Mouse (Mus musculus) lung, embryonic 16.5 days (tissue): ENCODE measurements at regions not wholly inside any gene's neighbourhood (a gene's known extent, or its start where the extent isn't known, plus 50 kb on each side); places are given as distances from the start of the nearest gene placed in this dataset.

Experiments used
- ATAC-seq: fragments of 200-750 bp; cut with Nextera tagmentation; 2 replicates; pipeline ENCODE4 v1.8.0; 2017; ENCODE audit warnings: low read depth, mild to moderate bottlenecking, moderate library complexity
- H3K27ac ChIP-seq: fragments of 300-500 bp; sonication (generic); 2 replicates; pipeline ENCODE4 v1.5.1; 2014; ENCODE audit warnings: mild to moderate bottlenecking, control low read depth, low read length
- H3K27me3 ChIP-seq: fragments of 300-500 bp; sonication (generic); 2 replicates; pipeline ENCODE4 v1.6.1; 2014; ENCODE audit warnings: low read depth, low read length, mixed read lengths; ENCODE audit not compliant: control insufficient read depth, insufficient read depth
- H3K36me3 ChIP-seq: fragments of 300-500 bp; sonication (generic); 2 replicates; pipeline ENCODE4 v1.6.1; 2014; ENCODE audit warnings: low read length; ENCODE audit not compliant: control insufficient read depth, insufficient read depth
- H3K4me1 ChIP-seq: fragments of 300-500 bp; sonication (generic); replicated peaks from 2 replicates; pipeline ENCODE4 v1.6.1; 2014; ENCODE audit warnings: low read length, mixed read lengths; ENCODE audit not compliant: control insufficient read depth, insufficient read depth
- H3K4me2 ChIP-seq: fragments of 300-500 bp; sonication (generic); 2 replicates; pipeline ENCODE4 v1.6.1; 2014; ENCODE audit warnings: low read depth, low read length, control low read depth
- H3K4me3 ChIP-seq: fragments of 300-500 bp; sonication (generic); 2 replicates; pipeline ENCODE4 v1.5.1; 2014; ENCODE audit warnings: mild to moderate bottlenecking, low read length, control low read depth
- H3K9ac ChIP-seq: fragments of 300-500 bp; sonication (generic); 2 replicates; pipeline ENCODE4 v1.6.1; 2014; ENCODE audit warnings: low read length, control low read depth
- H3K9me3 ChIP-seq: fragments of 300-500 bp; sonication (generic); 2 replicates; pipeline ENCODE4 v1.6.1; 2016; ENCODE audit warnings: low read length; ENCODE audit not compliant: control insufficient read depth
- WGBS: fragments of 180-500 bp; shearing (Covaris S2); extraction: QIAGEN DNeasy Blood & Tissue Kit; methylation state at CpG from one replicate; pipeline ENCODE4 v1.1.7; 2014; 5-methylcytosine and 5-hydroxymethylcytosine counted together

DNA sequence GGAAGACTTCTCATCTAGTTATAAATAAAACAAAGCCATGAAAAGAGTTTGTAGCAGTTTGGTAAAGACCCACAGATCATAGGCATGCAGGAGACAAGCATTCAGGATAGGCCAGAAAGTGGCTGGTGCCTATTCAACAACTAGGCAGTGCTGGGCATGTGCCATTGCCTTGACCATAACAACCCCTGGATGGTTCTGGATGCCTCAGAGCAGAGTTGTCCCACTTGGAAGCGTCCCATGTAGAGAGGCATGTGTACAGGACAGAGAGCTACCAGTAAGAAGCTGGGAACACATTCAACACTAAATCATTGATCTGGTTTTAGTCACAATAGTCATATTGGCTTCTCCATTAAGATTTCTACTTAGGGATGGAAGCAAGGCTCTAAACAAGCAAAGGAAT, 378.5 kb downstream of the Wdr11 start:
- WGBS = 87% methylated on average over 1 of the region's 1 CpGs
- Histone ChIP-seq H3K27ac (no peak overlapping the region), H3K4me1 (peaks cover 9% of the 10 kb centered on the region), H3K27me3 (no peaks in the 10 kb centered on the region), H3K4me2 (no peak overlapping the region), H3K9me3 (no peaks in the 10 kb centered on the region), H3K4me3 (no peak overlapping the region), H3K36me3 (no peaks in the 10 kb centered on the region), H3K9ac (no peak overlapping the region)
- ATAC-seq = no peak

GRCm38 (mm10) chr7:129974206-129974605, 382.5 kb downstream of the Wdr11 start:
- H3K4me3 ChIP-seq = no peak overlapping the region
- no peaks in the 10 kb centered on the region for H3K9me3 ChIP-seq
- no peaks in the 10 kb centered on the region for H3K4me1 ChIP-seq
- 76% methylated on average over 9 of the region's 9 CpGs for whole genome bisulfite sequencing
- ATAC-seq = no peak
- H3K36me3 ChIP-seq = no peaks in the 10 kb centered on the region
- H3K27ac ChIP-seq = no peak overlapping the region
- H3K4me2 ChIP-seq = no peak overlapping the region
- no peaks in the 10 kb centered on the region for H3K27me3 ChIP-seq
- no peak overlapping the region for H3K9ac ChIP-seq

DNA sequence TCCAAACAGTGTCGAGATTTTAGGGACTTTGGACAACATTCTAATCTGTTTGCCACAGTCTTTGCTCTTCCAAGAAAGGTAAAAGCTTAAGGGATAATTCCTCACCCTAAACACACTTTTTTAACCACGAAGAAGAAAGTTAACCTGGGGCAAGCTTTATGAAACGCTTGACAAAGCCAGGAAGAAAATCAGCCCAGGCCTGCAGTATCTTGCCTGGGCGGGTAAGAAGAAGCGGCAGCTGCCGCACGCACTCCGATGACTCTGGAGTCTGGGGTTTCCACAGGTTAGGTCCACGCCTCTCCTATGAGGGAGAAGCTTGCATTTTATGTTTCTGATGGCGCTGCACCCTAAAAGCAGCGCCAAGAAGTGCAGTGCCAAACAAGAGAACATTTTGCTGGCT, 383.2 kb downstream of the Wdr11 start:
- Histone ChIP-seq H3K4me3 (no peak overlapping the region), H3K27ac (no peak overlapping the region), H3K9ac (no peak overlapping the region), H3K36me3 (no peaks in the 10 kb centered on the region), H3K4me1 (no peaks in the 10 kb centered on the region), H3K4me2 (no peak overlapping the region), H3K9me3 (no peaks in the 10 kb centered on the region), H3K27me3 (no peaks in the 10 kb centered on the region)
- no peak for ATAC-seq
- 78% methylated on average over 11 of the region's 11 CpGs for WGBS

GRCm38 (mm10) chr7:129975781-129976514, 384.3 kb downstream of the Wdr11 start:
- H3K27ac ChIP-seq = no peak overlapping the region
- H3K4me3 ChIP-seq = no peak overlapping the region
- H3K9ac ChIP-seq = no peak overlapping the region
- H3K27me3 ChIP-seq = no peaks in the 10 kb centered on the region
- H3K4me1 ChIP-seq = no peaks in the 10 kb centered on the region
- 87% methylated on average over 21 of the region's 21 CpGs for WGBS
- H3K36me3 ChIP-seq = no peaks in the 10 kb centered on the region
- ATAC-seq = no peak
- no peaks in the 10 kb centered on the region for H3K9me3 ChIP-seq
- no peak overlapping the region for H3K4me2 ChIP-seq

- H3K9ac ChIP-seq = no peak overlapping the region
- H3K36me3 ChIP-seq = no peaks in the 10 kb centered on the region
- peaks cover 10% of the 10 kb centered on the region for H3K4me1 ChIP-seq
- no peaks in the 10 kb centered on the region for H3K9me3 ChIP-seq
- H3K27me3 ChIP-seq = no peaks in the 10 kb centered on the region
- H3K4me3 ChIP-seq = no peak overlapping the region
- no peak overlapping the region for H3K4me2 ChIP-seq
- no peak for ATAC-seq
- no peak overlapping the region for H3K27ac ChIP-seq
- WGBS = 62% methylated on average over 5 of the region's 5 CpGs
Measured at GRCm38 (mm10) chr7:129978576-129978975, 386.9 kb downstream of the Wdr11 start.

GRCm38 (mm10) chr7:129979337-129979736, 387.7 kb downstream of the Wdr11 start:
- Histone ChIP-seq H3K9ac (no peak overlapping the region), H3K9me3 (no peaks in the 10 kb centered on the region), H3K4me1 (peaks cover 10% of the 10 kb centered on the region), H3K27ac (no peak overlapping the region), H3K4me3 (no peak overlapping the region), H3K27me3 (no peaks in the 10 kb centered on the region), H3K36me3 (no peaks in the 10 kb centered on the region), H3K4me2 (no peak overlapping the region)
- ATAC-seq = no peak
- WGBS = 37% methylated on average over 6 of the region's 6 CpGs

DNA sequence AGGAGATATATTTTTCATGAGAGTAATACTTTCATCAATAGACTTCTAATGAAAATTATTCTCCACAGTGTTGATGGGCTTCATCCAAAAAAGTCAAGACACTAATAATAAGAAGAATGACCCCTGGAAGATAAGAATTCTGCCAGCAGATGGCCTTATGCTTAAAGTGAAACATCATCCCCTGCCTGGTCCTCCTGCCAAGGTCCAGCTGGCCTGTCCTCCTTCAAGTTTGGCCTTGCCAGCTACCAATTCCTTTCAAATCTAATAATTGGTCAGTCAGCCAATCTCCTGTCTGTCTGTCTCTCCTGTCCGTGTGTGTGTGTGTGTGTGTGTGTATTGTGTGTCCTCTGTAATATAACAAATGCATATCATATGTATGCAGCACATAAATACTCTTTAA, 388.8 kb downstream of the Wdr11 start:
- Histone ChIP-seq H3K27me3 (no peaks in the 10 kb centered on the region), H3K36me3 (no peaks in the 10 kb centered on the region), H3K9ac (no peak overlapping the region), H3K9me3 (no peaks in the 10 kb centered on the region), H3K4me1 (peaks cover 16% of the 10 kb centered on the region), H3K4me2 (no peak overlapping the region), H3K27ac (no peak overlapping the region), H3K4me3 (no peak overlapping the region)
- 52% methylated on average over 1 of the region's 1 CpGs for WGBS
- ATAC-seq = no peak

DNA sequence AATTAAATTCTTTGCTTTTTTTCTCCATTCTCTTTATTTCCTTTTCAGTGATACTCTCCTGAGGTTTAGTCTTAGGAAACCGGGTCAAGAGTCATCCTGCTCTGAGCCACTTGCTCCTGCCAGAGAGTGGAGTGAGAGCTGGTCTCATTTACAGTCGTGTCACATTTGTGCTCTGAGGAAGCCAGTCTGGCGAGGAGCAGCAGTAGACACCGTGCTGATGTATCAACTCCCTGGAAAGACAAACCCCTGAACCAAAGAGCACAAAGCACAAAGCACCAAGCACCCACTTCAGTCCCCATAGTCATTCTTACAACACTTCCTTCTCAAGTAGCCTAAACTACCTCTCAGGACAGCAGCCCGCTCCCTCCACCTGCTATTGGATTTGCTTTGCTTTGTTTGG, 390.7 kb downstream of the Wdr11 start:
- Histone ChIP-seq H3K36me3 (no peaks in the 10 kb centered on the region), H3K4me2 (no peak overlapping the region), H3K9ac (no peak overlapping the region), H3K27ac (peak overlapping the region; percentile 92), H3K27me3 (no peaks in the 10 kb centered on the region), H3K9me3 (no peaks in the 10 kb centered on the region), H3K4me1 (peaks cover 21% of the 10 kb centered on the region), H3K4me3 (no peak overlapping the region)
- WGBS = 41% methylated on average over 5 of the region's 5 CpGs
- ATAC-seq = peak; percentile 18; the same call in 1 of the 2 replicates

GRCm38 (mm10) chr7:129983601-129984120, 392.0 kb downstream of the Wdr11 start:
- 71% methylated on average over 6 of the region's 6 CpGs for WGBS
- no peaks in the 10 kb centered on the region for H3K9me3 ChIP-seq
- no peak for ATAC-seq
- no peak overlapping the region for H3K4me3 ChIP-seq
- no peak overlapping the region for H3K9ac ChIP-seq
- peaks cover 26% of the 10 kb centered on the region for H3K4me1 ChIP-seq
- H3K36me3 ChIP-seq = no peaks in the 10 kb centered on the region
- no peak overlapping the region for H3K4me2 ChIP-seq
- H3K27me3 ChIP-seq = no peaks in the 10 kb centered on the region
- H3K27ac ChIP-seq = peak overlapping the region; percentile 92
